Mouse (Mus musculus) naive thymus-derived CD4-positive, alpha-beta T cell, adult 2 months (primary cell): ENCODE measurements around the gene Zeb2.

Experiments used
- DNase-seq: peaks from one replicate; pipeline ENCODE4 v3.0.0-alpha.2; 2011; ENCODE audit warnings: low read depth

The Zeb2 gene

GRCm38 (mm10) chr2:45096638-45097247 lies 20.5 kb downstream of the Zeb2 start:
- no peak for DNase-seq

- no peak for DNase-seq
Observed at GRCm38 (mm10) chr2:45095825-45096224, 21.4 kb downstream of the Zeb2 start.

DNA sequence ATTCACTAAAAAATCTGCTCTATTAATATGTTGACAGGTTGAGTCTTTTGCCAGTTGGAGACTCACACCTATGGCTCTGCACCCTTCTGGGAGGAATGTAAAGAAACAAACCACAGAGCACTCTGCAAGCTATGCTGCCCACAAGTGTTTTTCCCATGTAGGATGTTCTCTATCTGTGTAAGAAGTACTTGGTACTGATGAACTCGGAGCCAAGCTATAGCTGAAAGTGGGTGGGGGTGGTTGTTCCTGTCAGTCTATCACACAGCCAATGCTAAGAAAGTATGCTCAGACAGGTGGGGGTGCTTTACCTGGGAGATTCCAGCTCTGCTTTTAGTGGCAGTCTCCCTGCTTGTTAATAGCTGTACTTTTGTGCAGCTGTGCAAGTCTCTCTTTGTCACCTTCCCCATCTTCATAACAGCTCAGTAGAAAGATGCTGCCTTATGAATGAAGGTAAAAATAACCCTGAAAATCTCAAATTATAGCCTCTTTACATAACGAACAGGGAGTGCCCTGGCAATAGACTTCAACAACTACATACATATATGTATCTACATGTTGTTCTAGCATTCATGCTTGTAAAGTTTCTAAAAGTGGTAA lies 22.7 kb downstream of the Zeb2 start:
- no peak for DNase-seq

GRCm38 (mm10) chr2:45093479-45093878 lies 23.7 kb downstream of the Zeb2 start:
- DNase-seq, result no peak

GRCm38 (mm10) chr2:45092654-45093053 lies 24.5 kb downstream of the Zeb2 start:
- no peak for DNase-seq

GRCm38 (mm10) chr2:45090529-45091297 lies 26.5 kb downstream of the Zeb2 start:
- no peak for DNase-seq

- no peak for DNase-seq
Observed at GRCm38 (mm10) chr2:45089251-45089530, 28.0 kb downstream of the Zeb2 start.

GRCm38 (mm10) chr2:45088435-45089250 lies 28.6 kb downstream of the Zeb2 start:
- DNase-seq, result no peak

- no peak for DNase-seq
Observed at GRCm38 (mm10) chr2:45087208-45087607, 30.0 kb downstream of the Zeb2 start.

DNA sequence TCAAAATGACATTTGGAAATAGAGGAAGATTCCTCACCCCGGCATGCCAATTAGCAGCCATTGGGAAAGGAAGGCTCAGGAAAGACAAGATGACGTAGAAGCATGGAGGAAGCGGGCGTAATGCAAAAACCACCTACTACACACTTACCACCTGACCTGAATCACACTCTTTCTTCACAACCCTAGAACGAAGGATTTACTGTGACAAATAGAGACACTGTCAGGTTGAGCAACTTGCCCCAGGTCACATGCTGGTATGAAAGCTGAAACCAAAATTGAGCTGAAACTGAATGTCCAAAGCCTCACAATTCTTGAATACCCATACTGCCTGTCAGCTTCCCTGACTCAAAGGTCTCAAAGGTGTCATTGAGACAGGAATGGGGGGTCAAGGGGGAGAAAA lies 31.5 kb downstream of the Zeb2 start:
- no peak for DNase-seq

GRCm38 (mm10) chr2:45083042-45083441 lies 34.2 kb downstream of the Zeb2 start:
- DNase-seq, result no peak

DNA sequence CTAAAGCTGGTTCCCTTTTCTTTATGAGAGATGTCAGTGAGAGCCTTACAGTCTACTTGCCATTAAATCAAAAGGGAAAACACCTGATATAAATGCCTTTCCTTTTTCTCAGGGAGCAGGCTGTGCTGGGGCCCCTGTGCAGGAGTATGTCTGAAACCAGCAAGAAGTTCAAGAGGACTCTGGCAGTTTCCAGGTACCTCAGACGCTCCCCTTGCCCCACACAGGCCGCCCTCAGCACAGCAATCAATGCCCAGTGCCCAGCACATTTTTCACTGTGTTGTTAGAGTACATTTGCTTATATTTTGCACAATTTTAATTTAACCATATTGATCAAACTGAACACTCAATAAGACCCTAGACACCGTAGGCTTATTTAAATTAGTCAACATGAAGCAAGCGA lies 35.6 kb downstream of the Zeb2 start:
- no peak for DNase-seq

DNA sequence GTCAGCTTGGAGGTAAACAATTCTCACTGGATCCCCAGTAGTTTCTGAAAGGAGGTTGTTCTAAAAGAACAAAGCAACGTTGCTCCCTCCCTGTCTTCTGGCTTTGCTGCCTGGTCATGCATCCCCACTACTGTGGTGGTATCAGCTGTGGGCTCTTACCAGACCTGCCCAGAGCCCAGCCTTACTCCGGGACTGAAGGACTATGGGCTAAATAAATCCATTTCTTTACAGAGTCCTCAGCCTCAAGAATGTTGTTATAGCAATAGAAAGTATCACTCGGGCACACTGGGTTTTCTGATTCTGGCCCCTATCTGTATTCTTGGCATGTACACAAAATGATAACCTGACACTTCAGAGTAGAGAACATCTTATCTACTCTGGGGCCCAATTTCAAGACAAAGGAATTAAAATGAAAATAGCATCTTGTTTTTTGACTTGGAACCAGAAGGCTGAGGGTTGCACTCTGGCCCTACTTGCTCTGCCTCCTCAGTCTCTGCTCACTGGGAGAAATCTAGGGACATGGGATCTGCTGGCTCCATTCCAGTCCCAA lies 39.2 kb downstream of the Zeb2 start:
- no peak for DNase-seq

DNA sequence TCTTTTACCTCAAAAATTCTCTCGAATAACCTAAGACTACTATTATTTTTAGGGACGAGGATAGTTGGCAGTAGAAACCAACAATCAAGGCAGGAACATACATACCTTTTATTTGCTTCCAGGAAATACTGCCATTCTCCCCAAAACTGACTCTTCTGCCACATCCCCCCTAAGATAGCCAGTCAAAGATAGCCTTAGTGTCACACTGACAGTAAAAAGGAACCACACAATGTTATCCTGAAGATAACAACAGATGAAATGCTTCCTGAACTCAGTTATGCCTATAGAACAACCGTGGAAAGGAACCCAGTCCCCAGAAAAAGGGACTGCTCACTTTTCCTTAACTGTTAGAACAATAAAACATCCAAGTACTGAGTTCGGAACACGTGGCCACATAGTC lies 39.8 kb downstream of the Zeb2 start:
- no peak for DNase-seq

GRCm38 (mm10) chr2:45073025-45073424 lies 44.2 kb downstream of the Zeb2 start:
- no peak for DNase-seq

DNA sequence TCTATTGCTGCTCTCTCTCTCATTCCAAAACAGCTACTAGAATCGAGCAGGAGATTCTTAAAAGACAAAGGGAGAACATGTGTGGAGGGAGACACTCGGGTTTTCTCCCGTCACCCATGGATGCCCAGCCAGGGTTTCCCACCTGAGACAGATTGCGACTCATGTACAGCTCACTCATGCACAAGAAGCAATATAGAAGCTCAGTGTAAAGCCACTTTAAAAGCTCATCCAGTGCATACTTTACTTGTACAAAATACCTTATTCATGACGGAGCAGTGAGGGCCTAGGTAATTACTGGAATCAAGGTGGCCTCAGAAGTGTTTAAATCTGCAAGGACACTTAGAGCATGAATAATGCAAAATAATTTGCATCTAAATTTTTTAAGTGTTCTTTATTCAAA lies 45.9 kb downstream of the Zeb2 start:
- no peak for DNase-seq

GRCm38 (mm10) chr2:45070612-45071276 lies 46.5 kb downstream of the Zeb2 start:
- DNase-seq, result no peak

GRCm38 (mm10) chr2:45068792-45069550 lies 48.2 kb downstream of the Zeb2 start:
- DNase-seq, result no peak

DNA sequence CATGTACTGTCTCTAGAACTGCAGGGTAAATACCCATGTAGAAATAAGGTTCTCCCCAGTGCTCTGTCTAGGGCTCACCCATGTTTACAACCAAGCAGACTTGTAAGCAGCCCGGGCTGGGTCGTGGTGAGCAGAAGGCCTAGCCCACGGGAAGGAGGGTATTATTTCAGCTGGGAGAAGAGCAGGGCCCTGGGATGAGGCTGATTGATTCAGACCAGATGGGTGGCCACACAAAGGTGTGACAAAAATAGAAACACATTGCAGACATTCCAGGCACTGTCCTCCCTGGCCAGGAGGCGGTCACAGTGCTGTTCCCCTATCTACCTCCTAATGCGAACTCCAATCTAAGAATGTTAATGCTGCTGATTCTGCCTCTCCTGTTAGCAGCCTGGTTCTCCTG lies 50.1 kb downstream of the Zeb2 start:
- no peak for DNase-seq

GRCm38 (mm10) chr2:45063300-45063890 lies 53.8 kb downstream of the Zeb2 start:
- no peak for DNase-seq

GRCm38 (mm10) chr2:45062136-45062535 lies 55.1 kb downstream of the Zeb2 start:
- no peak for DNase-seq
